Mouse (Mus musculus) adrenal gland, adult (tissue): ENCODE data around the gene Nid2.

Source experiments
- DNase-seq, 2 experiments: peaks; one replicate each; pipeline ENCODE4 v3.0.0; 2022 to 2023; ENCODE audit warnings: low spot score in 1 of 2; ENCODE audit not compliant: inconsistent age in 2 of 2

The Nid2 gene

GRCm38 (mm10) chr14:19740147-19740738, 10.8 kb upstream of the Nid2 start:
- no peak for DNase-seq

DNA sequence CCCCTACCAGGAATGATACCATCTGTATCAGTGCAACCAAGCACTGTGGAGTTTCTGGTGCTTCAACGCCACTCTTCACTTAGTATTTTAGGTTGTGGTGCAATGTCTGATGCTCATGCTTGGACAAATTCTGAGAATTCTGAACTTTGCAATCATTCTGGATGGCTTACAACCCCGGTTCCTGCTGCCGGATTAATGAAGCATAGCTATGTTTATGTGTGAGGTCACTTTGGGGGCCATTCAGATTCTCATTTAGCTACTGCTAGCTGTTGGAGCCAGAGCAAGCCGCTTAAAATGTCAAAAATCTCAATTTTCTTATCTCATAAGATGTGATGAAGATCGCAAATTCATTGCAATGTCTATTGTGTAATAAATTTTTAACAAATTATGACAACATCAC, 6.2 kb upstream of the Nid2 start:
- peak in 1 of 2 experiments; percentile 60 for DNase-seq

DNA sequence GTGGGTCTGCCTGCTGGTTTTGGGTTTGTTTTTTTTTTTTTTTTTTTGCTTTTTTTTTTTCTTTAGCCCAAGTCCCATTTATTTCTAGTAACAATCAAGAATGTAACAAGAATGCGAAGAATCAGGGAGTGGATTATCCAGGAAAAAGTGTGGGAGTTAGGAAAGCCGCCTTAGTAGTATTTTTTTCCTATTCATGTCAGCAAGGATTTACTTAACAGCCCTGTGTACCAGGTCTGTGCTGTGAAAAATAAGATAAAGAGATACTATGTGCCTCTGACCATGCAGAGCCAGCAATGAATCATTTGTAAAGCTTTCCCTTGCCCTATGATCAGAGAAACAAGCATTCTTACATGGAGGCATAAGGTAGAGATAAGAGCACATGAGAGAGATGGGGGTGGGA, 4.8 kb upstream of the Nid2 start:
- DNase-seq: no peak

DNA sequence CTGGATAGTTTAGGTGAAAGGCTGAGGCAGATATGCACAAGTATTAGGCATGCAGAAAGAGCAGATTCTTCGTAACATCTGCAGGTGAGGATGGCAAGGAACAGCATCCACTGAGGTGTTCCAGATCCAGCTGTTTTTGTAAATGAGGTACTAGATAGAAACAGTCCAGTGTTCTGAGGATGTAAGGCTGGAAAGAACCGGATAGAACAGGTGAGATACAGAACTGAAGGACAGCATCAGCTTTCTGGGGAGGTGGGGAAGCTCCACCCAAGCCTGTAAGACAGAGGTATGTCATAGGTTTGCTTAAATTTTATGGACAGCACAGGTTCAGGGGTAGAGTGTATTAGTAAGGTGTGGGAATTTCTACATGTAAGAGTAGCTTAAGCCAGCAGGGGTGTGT, 4.3 kb upstream of the Nid2 start:
- DNase-seq: no peak

DNA sequence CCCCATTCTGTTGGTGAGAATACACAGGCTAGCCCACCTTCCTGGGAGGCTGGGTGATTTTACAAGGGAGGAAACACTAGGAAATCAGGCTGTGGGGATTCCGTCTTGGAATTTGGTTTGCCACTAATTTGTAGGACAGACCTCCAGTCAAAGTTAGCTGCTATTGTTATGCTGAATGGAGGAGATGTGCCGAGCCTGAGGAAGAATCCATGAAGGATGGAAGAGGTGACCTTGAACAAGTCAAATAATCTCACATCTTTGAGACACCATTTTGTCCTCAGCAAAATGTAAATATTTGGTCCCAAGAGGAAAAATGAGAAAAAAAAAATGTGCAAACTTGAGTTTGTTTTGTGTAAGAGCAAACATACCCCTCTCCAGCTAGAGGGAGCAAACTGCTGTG, 1.3 kb upstream of the Nid2 start:
- DNase-seq: no peak

DNA sequence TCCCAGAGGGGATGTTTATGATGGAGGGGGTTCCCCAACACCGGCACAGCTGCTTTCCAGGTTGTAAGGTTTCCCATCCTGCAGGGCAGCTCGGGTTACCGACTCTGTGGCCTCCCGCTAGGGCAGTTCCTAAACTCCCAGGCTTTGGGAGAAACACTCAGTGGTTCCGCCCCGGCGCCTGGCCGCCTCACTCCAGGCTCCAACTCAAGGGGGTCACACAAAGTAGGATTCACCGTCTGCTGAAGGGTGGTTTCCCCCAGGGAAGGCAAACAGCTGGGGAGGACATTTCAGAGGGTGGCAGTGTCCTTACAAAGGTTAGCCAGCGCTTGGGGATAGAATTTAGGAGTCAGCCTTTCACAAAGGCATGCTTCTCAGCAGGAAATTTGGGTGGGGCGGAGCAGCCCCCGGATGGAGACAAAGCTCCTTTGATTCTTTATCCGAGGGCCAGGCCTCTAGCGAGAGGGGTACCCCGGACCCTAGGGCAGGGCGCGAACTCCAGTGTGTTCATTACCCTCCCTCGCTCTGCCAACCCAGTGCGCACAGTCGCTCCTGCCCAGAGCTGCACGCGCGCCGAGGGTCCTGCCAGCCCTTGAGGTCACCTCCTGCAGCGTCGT, 547 bp upstream of the Nid2 start:
- DNase-seq: no peak

GRCm38 (mm10) chr14:19752276-19752675, 1.2 kb downstream of the Nid2 start:
- peak in 1 of 2 experiments; percentile 35 for DNase-seq

DNA sequence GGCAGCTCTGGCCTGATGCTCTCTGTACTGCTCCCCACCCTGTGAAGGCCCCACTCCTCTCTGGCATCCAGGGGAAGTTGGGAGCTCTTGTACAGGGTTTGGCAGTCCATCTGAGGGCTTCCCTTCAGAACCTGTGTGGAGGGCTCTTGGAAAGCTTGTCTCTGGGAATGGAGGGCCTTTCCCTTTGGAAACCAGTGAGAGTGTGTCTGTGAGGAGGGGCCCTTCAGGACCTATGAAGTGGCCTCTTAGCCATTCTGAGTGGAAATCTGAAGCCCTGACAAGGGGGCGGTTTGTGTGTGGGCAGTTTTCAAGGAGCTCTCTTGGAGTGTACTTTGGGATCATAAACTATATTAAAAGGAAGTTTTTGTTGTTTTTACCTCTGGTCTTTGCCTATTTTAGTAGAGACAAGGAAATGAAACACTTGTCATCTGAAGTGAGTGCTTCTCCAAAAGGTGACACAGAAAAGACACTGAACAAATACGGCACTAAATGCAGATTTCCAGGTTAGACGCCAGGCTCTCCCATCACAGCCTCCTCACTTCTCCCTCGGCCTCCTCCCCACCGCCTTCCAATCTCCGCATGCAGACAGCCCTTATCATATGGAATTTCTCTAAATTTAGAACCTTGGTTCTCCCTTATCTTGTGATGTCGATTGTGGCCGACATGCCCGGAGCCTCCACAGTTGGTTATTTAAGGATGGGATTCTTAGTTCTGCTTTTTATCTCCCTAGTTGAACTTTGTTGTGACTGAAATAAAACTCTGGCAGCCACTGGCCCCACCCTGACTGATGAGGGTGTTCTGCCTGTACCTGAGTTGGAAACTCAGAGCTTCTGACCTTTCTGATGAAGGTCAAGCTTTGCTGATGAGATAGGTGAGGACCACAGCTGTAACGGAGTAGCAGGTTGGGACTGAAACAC, 8.5 kb downstream of the Nid2 start:
- no peak for DNase-seq

DNA sequence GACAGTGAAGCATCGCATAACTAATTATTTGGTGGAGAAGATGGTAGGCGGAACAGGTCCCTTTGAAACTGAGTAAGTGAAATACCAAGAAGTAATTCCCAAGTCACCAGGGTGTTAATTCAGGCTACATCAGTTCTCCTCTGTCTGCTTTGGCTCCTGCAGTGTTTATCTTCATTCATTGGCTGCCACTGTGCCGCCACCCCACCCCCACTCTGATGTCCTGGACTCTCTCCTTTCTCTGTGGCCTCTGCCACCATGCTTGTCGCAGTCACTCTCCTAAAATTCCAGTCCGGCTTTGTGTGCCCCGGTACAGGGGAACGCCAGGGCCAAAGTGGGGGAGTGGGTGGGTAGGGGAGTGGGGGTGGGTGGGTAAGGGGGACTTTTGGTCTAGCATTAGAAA, 9.7 kb downstream of the Nid2 start:
- DNase-seq: no peak

DNA sequence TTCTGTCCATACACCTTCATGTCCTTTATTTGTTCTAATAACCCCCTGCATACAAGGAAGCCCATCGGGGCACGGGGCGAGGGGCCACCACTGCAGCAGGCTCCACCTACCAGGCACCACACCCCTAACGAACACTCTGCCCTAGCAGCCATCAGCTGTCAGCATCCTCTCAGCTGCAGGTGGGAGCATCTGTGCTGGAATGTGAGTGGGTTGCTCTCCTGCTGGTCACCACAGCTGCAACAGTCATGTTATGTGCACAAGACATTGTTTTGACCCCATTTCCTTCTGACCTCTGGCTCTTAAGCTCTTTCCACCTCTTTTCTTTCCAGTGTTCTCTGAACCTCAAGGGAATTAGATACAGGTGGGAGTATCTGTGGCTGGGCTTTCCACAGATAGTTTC, 10.9 kb downstream of the Nid2 start:
- no peak for DNase-seq

DNA sequence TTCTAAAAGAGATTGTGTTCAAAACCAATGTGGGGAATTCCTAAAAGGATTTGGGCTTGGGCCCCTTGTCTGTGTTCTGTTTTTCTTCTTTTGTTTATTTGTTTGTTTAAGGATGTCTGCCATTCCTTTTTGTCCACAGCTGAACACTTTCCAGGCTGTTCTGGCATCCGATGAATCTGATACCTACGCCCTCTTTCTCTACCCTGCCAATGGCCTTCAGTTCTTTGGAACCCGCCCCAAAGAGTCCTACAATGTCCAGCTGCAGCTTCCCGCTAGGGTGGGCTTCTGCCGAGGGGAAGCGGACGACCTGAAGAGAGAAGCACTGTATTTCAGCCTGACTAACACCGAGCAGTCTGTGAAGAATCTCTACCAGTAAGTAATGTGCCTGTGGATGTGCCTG, 12.5 kb downstream of the Nid2 start:
- DNase-seq: no peak

GRCm38 (mm10) chr14:19764331-19764730, 13.3 kb downstream of the Nid2 start:
- DNase-seq: no peak

DNA sequence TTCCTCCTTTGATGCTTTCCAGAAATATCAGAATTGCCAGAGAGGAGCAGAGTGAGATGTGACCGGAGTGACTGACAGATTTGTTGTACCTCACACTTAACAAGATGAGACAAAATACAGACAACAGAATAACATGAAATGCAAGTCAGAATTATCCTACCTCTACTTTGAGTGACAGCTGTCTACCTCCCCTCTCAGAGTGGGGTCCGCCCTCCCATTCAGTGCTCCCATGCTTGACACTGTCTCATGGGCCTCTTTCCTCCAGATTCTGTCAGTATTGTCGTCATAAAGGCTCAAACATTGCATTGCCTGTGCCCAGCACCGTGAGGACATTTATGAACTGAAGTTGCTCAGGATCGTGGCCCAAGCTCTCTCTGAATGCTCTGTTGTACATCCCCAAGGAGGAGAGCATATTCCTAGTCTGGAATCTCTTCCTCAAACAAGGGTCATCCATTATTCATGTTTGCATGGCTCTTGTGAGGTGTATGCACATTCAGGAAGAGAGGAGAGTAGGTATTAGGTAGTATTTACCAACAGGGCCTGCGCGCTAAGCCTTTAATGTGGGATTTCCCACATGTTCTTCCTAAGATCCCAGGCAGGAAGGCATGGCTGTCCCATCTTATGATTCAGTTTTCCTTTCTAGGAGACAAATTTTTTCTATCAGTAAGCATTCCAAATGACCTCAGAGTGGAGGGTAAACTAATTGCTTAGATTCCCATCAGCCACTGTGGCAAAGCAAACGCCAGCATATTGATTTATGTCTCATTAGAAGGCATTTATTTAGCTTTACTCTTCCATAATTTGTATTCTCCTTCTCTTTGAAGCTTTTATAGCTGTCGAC, 14.7 kb downstream of the Nid2 start:
- DNase-seq: no peak

GRCm38 (mm10) chr14:19766380-19766649, 15.2 kb downstream of the Nid2 start:
- DNase-seq: no peak

DNA sequence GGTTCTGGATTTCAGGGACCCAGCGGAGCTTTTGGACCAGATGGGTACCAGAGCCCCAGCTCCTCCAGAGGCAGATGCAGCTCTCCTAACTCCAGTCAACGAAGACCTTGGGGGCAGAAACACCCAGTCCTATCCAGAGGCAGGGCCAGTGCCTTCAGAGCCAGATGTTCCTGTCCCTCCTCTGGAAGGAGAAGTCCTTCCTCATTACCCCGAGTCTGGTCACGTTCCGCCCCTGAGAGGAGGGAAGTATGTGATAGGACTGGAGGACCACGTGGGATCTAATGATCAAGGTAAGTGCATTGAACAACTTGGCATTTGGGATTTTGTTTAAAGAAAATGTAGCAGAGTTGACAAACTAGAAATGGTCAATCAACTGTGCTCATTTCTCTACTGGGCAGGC, 17.6 kb downstream of the Nid2 start:
- DNase-seq: no peak

GRCm38 (mm10) chr14:19769441-19770200, 18.6 kb downstream of the Nid2 start:
- peak in 1 of 2 experiments; percentile 69 for DNase-seq

- no peak for DNase-seq
Observed at GRCm38 (mm10) chr14:19771173-19771572, 20.1 kb downstream of the Nid2 start.

GRCm38 (mm10) chr14:19774036-19774628, 23.1 kb downstream of the Nid2 start:
- no peak for DNase-seq

- no peak for DNase-seq
Observed at GRCm38 (mm10) chr14:19775491-19775890, 24.4 kb downstream of the Nid2 start.

GRCm38 (mm10) chr14:19776179-19776578, 25.1 kb downstream of the Nid2 start:
- DNase-seq: no peak
